Mouse (Mus musculus): ENCODE measurements around the gene Auts2. TPM values are rescaled to one million over a fixed set of nuclear protein-coding genes. Genes with fewer than 3 reads are reported as not detected.

Gene Auts2
- polyA plus RNA-seq, 1 experiment from 2014 or later: 14.7 TPM

DNA sequence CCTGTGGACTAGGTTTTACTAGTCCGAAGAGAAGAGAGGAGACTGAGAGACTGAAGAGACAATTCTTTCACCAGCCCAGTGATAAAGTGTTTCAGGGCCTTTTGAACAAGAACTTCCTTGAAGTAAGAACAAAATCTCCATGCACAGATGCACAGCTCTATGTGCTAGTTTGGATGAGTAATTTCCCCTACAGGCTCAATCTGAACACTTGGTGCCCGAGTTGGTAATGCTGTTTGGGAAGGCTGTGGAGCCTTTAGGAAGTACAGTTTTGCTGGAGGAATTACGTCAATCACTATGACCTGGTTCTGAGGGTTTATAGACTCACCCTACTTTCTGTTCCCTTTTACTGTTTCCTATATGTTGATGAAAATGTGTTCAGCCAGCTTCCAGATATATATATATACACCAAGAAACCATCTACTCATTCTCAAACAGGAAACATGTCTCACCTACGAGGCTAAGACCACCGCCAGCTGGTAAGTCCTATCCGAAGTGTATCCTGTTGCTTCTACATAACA is 117.3 kb downstream of the Auts2 start:
- Histone ChIP-seq H3K36me3 (ENCODE audit: control insufficient read depth, insufficient read depth, low read length) (no peaks in the 10 kb centered on the region), H3K9me3 (ENCODE audit: control insufficient read depth, low read length) (no peaks in the 10 kb centered on the region), H3K4me1 (ENCODE audit: control insufficient read depth, insufficient read depth, low read length) (no peaks in the 10 kb centered on the region), H3K27ac (ENCODE audit: low read length) (no peak overlapping the region), H3K9ac (ENCODE audit: low read depth, low read length) (no peak overlapping the region), H3K4me2 (ENCODE audit: low read depth, low read length) (no peak overlapping the region), H3K27me3 (replicated peaks; ENCODE audit: control insufficient read depth, insufficient read depth, low read length) (no peaks in the 10 kb centered on the region), H3K4me3 (ENCODE audit: low read length) (no peak overlapping the region)
- ATAC-seq: no peak
- 79% methylated on average over 6 of the region's 6 CpGs for WGBS

DNA sequence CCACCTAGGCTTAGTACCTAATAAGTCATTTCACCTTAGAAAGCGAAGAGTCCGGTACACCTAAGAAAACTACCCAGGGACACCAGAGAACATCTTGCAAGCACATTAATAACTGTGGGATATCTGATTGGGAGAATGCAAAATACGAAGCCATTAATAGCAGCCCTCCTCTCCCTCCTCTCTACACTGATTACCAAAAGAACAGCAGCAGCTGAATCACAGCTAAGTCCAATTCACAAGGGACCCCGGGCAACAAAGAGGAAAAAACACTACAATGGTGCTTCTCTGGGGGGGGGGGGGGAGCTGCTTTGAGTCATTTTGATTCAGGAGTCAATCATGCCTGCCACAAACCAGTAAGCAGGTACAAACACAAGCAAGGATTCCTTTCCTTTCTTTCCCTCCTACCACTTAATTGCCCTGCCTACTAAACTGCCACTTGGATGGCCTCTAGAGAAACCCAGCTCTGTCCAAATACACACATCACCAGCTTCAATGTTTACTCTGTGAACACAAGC is 132.7 kb downstream of the Auts2 start:
- H3K4me2 ChIP-seq (ENCODE audit: low read depth, low read length): no peak overlapping the region
- ATAC-seq: no peak
- no peaks in the 10 kb centered on the region for H3K36me3 ChIP-seq (ENCODE audit: control insufficient read depth, insufficient read depth, low read length)
- H3K4me3 ChIP-seq (ENCODE audit: low read length): no peak overlapping the region
- WGBS: 68% methylated on average over 4 of the region's 4 CpGs
- H3K9me3 ChIP-seq (ENCODE audit: control insufficient read depth, low read length): no peaks in the 10 kb centered on the region
- H3K27me3 ChIP-seq (replicated peaks; ENCODE audit: control insufficient read depth, insufficient read depth, low read length): no peaks in the 10 kb centered on the region
- H3K4me1 ChIP-seq (ENCODE audit: control insufficient read depth, insufficient read depth, low read length): no peaks in the 10 kb centered on the region
- no peak overlapping the region for H3K27ac ChIP-seq (ENCODE audit: low read length)
- no peak overlapping the region for H3K9ac ChIP-seq (ENCODE audit: low read depth, low read length)

- Histone ChIP-seq H3K36me3 (ENCODE audit: control insufficient read depth, insufficient read depth, low read length) (no peaks in the 10 kb centered on the region), H3K27ac (ENCODE audit: low read length) (no peak overlapping the region), H3K9ac (ENCODE audit: low read depth, low read length) (no peak overlapping the region), H3K9me3 (ENCODE audit: control insufficient read depth, low read length) (no peaks in the 10 kb centered on the region), H3K27me3 (replicated peaks; ENCODE audit: control insufficient read depth, insufficient read depth, low read length) (no peaks in the 10 kb centered on the region), H3K4me1 (ENCODE audit: control insufficient read depth, insufficient read depth, low read length) (no peaks in the 10 kb centered on the region; the same call in 1 of the 2 replicates), H3K4me2 (ENCODE audit: low read depth, low read length) (no peak overlapping the region), H3K4me3 (ENCODE audit: low read length) (no peak overlapping the region)
- no peak for ATAC-seq
- 75% methylated on average over 2 of the region's 2 CpGs for WGBS
These were observed 134.1 kb downstream of the Auts2 start for GRCm38 (mm10) chr5:132408892-132409575.

DNA sequence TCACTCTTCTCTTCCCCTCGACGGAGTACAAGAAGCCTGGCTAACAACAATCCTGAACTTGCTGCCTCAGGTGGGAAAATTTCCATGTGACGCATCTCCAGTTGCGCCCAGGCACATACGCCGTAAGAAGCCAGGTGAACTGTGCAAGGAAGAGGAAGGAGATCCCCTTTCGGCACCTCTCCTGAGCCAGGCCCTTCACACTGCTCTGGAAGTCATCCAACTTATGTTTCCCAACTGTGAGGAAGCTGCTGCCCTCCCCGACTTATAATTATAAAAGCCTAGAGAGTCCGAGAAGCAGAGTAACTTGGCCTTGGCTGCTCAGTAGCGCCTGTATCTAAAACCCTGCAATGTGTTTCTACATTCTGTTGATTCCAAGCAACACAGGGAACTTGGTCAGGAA is 142.6 kb downstream of the Auts2 start:
- Histone ChIP-seq H3K9me3 (ENCODE audit: control insufficient read depth, low read length) (no peaks in the 10 kb centered on the region), H3K9ac (ENCODE audit: low read depth, low read length) (no peak overlapping the region), H3K27me3 (replicated peaks; ENCODE audit: control insufficient read depth, insufficient read depth, low read length) (no peaks in the 10 kb centered on the region), H3K36me3 (ENCODE audit: control insufficient read depth, insufficient read depth, low read length) (no peaks in the 10 kb centered on the region), H3K27ac (ENCODE audit: low read length) (no peak overlapping the region), H3K4me1 (ENCODE audit: control insufficient read depth, insufficient read depth, low read length) (peaks cover 4% of the 10 kb centered on the region; the same call in 1 of the 2 replicates), H3K4me2 (ENCODE audit: low read depth, low read length) (no peak overlapping the region), H3K4me3 (ENCODE audit: low read length) (no peak overlapping the region)
- ATAC-seq: no peak
- 65% methylated on average over 10 of the region's 10 CpGs for WGBS

DNA sequence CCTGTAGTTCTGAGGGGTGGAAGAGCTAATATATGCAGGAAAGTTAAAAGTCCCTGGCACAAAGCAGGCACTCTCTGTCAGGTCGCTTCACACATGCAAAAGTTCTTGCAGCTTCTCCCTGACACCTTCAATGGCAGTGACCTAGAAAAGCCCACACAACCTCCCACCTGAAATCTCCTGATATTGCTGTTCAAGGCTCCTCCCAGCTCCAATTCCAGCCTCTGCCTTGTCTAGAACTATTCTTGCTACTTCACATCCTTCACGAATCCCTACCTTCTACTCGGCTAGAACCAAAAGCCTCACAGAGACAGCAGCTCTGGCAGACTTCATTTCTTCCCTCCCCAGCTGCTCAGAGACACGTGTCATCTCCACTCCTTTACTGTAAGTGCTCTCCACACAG is 143.7 kb downstream of the Auts2 start:
- no peak for ATAC-seq
- H3K27ac ChIP-seq (ENCODE audit: low read length): no peak overlapping the region
- no peaks in the 10 kb centered on the region for H3K36me3 ChIP-seq (ENCODE audit: control insufficient read depth, insufficient read depth, low read length)
- H3K4me1 ChIP-seq (ENCODE audit: control insufficient read depth, insufficient read depth, low read length): peaks cover 6% of the 10 kb centered on the region; the same call in 1 of the 2 replicates
- H3K4me3 ChIP-seq (ENCODE audit: low read length): no peak overlapping the region
- no peak overlapping the region for H3K9ac ChIP-seq (ENCODE audit: low read depth, low read length)
- 58% methylated on average over 4 of the region's 4 CpGs for WGBS
- H3K9me3 ChIP-seq (ENCODE audit: control insufficient read depth, low read length): no peaks in the 10 kb centered on the region
- no peaks in the 10 kb centered on the region for H3K27me3 ChIP-seq (replicated peaks; ENCODE audit: control insufficient read depth, insufficient read depth, low read length)
- H3K4me2 ChIP-seq (ENCODE audit: low read depth, low read length): no peak overlapping the region

GRCm38 (mm10) chr5:132395922-132396321 is 147.2 kb downstream of the Auts2 start:
- Histone ChIP-seq H3K27ac (ENCODE audit: low read length) (no peak overlapping the region), H3K9me3 (ENCODE audit: control insufficient read depth, low read length) (no peaks in the 10 kb centered on the region), H3K9ac (ENCODE audit: low read depth, low read length) (no peak overlapping the region), H3K36me3 (ENCODE audit: control insufficient read depth, insufficient read depth, low read length) (no peaks in the 10 kb centered on the region), H3K4me1 (ENCODE audit: control insufficient read depth, insufficient read depth, low read length) (peaks cover 3% of the 10 kb centered on the region; the same call in 1 of the 2 replicates), H3K27me3 (replicated peaks; ENCODE audit: control insufficient read depth, insufficient read depth, low read length) (no peaks in the 10 kb centered on the region), H3K4me3 (ENCODE audit: low read length) (no peak overlapping the region), H3K4me2 (ENCODE audit: low read depth, low read length) (no peak overlapping the region)
- WGBS: 92% methylated on average over 3 of the region's 3 CpGs
- no peak for ATAC-seq

GRCm38 (mm10) chr5:132394800-132395575 is 148.2 kb downstream of the Auts2 start:
- Histone ChIP-seq H3K27me3 (replicated peaks; ENCODE audit: control insufficient read depth, insufficient read depth, low read length) (no peaks in the 10 kb centered on the region), H3K27ac (ENCODE audit: low read length) (no peak overlapping the region), H3K4me3 (ENCODE audit: low read length) (no peak overlapping the region), H3K4me1 (ENCODE audit: control insufficient read depth, insufficient read depth, low read length) (peaks cover 3% of the 10 kb centered on the region; the same call in 1 of the 2 replicates), H3K9ac (ENCODE audit: low read depth, low read length) (no peak overlapping the region), H3K9me3 (ENCODE audit: control insufficient read depth, low read length) (no peaks in the 10 kb centered on the region), H3K4me2 (ENCODE audit: low read depth, low read length) (no peak overlapping the region), H3K36me3 (ENCODE audit: control insufficient read depth, insufficient read depth, low read length) (no peaks in the 10 kb centered on the region)
- WGBS: 42% methylated on average over 6 of the region's 6 CpGs
- ATAC-seq: peak; percentile 73

GRCm38 (mm10) chr5:132391831-132392763 is 151.0 kb downstream of the Auts2 start:
- H3K36me3 ChIP-seq (ENCODE audit: control insufficient read depth, insufficient read depth, low read length): no peaks in the 10 kb centered on the region
- no peaks in the 10 kb centered on the region for H3K27me3 ChIP-seq (replicated peaks; ENCODE audit: control insufficient read depth, insufficient read depth, low read length)
- H3K4me3 ChIP-seq (ENCODE audit: low read length): no peak overlapping the region
- H3K27ac ChIP-seq (ENCODE audit: low read length): no peak overlapping the region
- H3K4me2 ChIP-seq (ENCODE audit: low read depth, low read length): no peak overlapping the region
- peaks cover 3% of the 10 kb centered on the region; the same call in 1 of the 2 replicates for H3K4me1 ChIP-seq (ENCODE audit: control insufficient read depth, insufficient read depth, low read length)
- WGBS: 66% methylated on average over 14 of the region's 14 CpGs
- no peak for ATAC-seq
- H3K9me3 ChIP-seq (ENCODE audit: control insufficient read depth, low read length): no peaks in the 10 kb centered on the region
- H3K9ac ChIP-seq (ENCODE audit: low read depth, low read length): no peak overlapping the region
